Mouse (Mus musculus) kidney, adult 2 months (tissue): ENCODE data around the gene Sdhc.

Source experiments
- CTCF ChIP-seq: fragments of 200-500 bp; conservative IDR thresholded peaks from 2 replicates; pipeline ENCODE4 v1.5.1; 2011; ENCODE audit warnings: low read depth, mild to moderate bottlenecking, control low read depth, low read length, moderate library complexity, mixed read lengths; ENCODE audit not compliant: insufficient read depth, insufficient read length
- POLR2A ChIP-seq: fragments of 200-500 bp; IDR thresholded peaks from one replicate; pipeline ENCODE4 v1.6.1; 2011; ENCODE audit warnings: low read depth, low read length, control low read depth

- TF ChIP-seq CTCF, result no peak
- TF ChIP-seq POLR2A, result no peak
Observed at GRCm38 (mm10) chr1:171089891-171090290, 60.5 kb downstream of the Sdhc start.
